Mouse (Mus musculus): Measurements from ENCODE around the gene Pex16. TPM values are rescaled to one million over a fixed set of nuclear protein-coding genes. Genes with fewer than 3 reads are reported as not detected.

The Pex16 gene
- polyA plus RNA-seq, 1 experiment from 2014 or later, result 42.0 TPM

GRCm38 (mm10) chr2:92423156-92423555 is 48.7 kb downstream of the Pex16 start:
- H3K9me3 ChIP-seq (ENCODE audit: control insufficient read depth, low read length), result no peaks in the 10 kb centered on the region
- H3K4me2 ChIP-seq (ENCODE audit: low read length), result no peak overlapping the region
- peaks cover 33% of the 10 kb centered on the region for H3K36me3 ChIP-seq (ENCODE audit: control insufficient read depth, insufficient read depth)
- H3K9ac ChIP-seq (replicated peaks; ENCODE audit: low read depth, low read length), result no peak overlapping the region
- H3K4me1 ChIP-seq (replicated peaks; ENCODE audit: control insufficient read depth, insufficient read depth, low read length), result peaks cover 42% of the 10 kb centered on the region
- WGBS, result 86% methylated on average over 9 of the region's 9 CpGs
- H3K27ac ChIP-seq (ENCODE audit: low read length), result peak overlapping the region; percentile 34; the same call in 1 of the 2 replicates
- H3K27me3 ChIP-seq (replicated peaks; ENCODE audit: control insufficient read depth, insufficient read depth, low read length), result no peaks in the 10 kb centered on the region
- ATAC-seq, result no peak
- no peak overlapping the region for H3K4me3 ChIP-seq (replicated peaks; ENCODE audit: low read length)

- H3K4me1 ChIP-seq (replicated peaks; ENCODE audit: control insufficient read depth, insufficient read depth, low read length), result peaks cover 46% of the 10 kb centered on the region
- H3K4me3 ChIP-seq (replicated peaks; ENCODE audit: low read length), result no peak overlapping the region
- WGBS, result 51% methylated on average over 9 of the region's 9 CpGs
- H3K9me3 ChIP-seq (ENCODE audit: control insufficient read depth, low read length), result no peaks in the 10 kb centered on the region
- H3K36me3 ChIP-seq (ENCODE audit: control insufficient read depth, insufficient read depth), result peaks cover 30% of the 10 kb centered on the region
- peak; percentile 71 for ATAC-seq
- H3K9ac ChIP-seq (replicated peaks; ENCODE audit: low read depth, low read length), result no peak overlapping the region
- H3K27me3 ChIP-seq (replicated peaks; ENCODE audit: control insufficient read depth, insufficient read depth, low read length), result no peaks in the 10 kb centered on the region
- H3K27ac ChIP-seq (ENCODE audit: low read length), result peak overlapping the region; percentile 73
- no peak overlapping the region for H3K4me2 ChIP-seq (ENCODE audit: low read length)
Measured at GRCm38 (mm10) chr2:92423702-92424461, 49.4 kb downstream of the Pex16 start.

- no peak overlapping the region for H3K9ac ChIP-seq (replicated peaks; ENCODE audit: low read depth, low read length)
Measured at GRCm38 (mm10) chr2:92424462-92425308, 50.2 kb downstream of the Pex16 start.

GRCm38 (mm10) chr2:92425366-92425765 is 50.9 kb downstream of the Pex16 start:
- H3K9ac ChIP-seq (replicated peaks; ENCODE audit: low read depth, low read length), result no peak overlapping the region

More at GRCm38 (mm10) chr2:92424462-92425308, 50.2 kb downstream of the Pex16 start:
- no peak overlapping the region for H3K4me2 ChIP-seq (ENCODE audit: low read length)
- peak overlapping the region; percentile 73 for H3K27ac ChIP-seq (ENCODE audit: low read length)
- peak; percentile 78 for ATAC-seq
- H3K27me3 ChIP-seq (replicated peaks; ENCODE audit: control insufficient read depth, insufficient read depth, low read length), result no peaks in the 10 kb centered on the region
- peaks cover 46% of the 10 kb centered on the region for H3K4me1 ChIP-seq (replicated peaks; ENCODE audit: control insufficient read depth, insufficient read depth, low read length)
- no peak overlapping the region for H3K4me3 ChIP-seq (replicated peaks; ENCODE audit: low read length)
- no peaks in the 10 kb centered on the region for H3K9me3 ChIP-seq (ENCODE audit: control insufficient read depth, low read length)
- 40% methylated on average over 9 of the region's 9 CpGs for WGBS
- peaks cover 22% of the 10 kb centered on the region for H3K36me3 ChIP-seq (ENCODE audit: control insufficient read depth, insufficient read depth)

GRCm38 (mm10) chr2:92426426-92426825 is 52.0 kb downstream of the Pex16 start:
- Histone ChIP-seq H3K4me1 (replicated peaks; ENCODE audit: control insufficient read depth, insufficient read depth, low read length) (peaks cover 57% of the 10 kb centered on the region), H3K27ac (ENCODE audit: low read length) (0 out of 2 replicates have a peak overlapping the region, but pooled peaks have one; percentile 20), H3K9me3 (ENCODE audit: control insufficient read depth, low read length) (no peaks in the 10 kb centered on the region), H3K9ac (replicated peaks; ENCODE audit: low read depth, low read length) (no peak overlapping the region), H3K4me3 (replicated peaks; ENCODE audit: low read length) (no peak overlapping the region), H3K27me3 (replicated peaks; ENCODE audit: control insufficient read depth, insufficient read depth, low read length) (no peaks in the 10 kb centered on the region), H3K36me3 (ENCODE audit: control insufficient read depth, insufficient read depth) (peaks cover 13% of the 10 kb centered on the region; the same call in 1 of the 2 replicates), H3K4me2 (ENCODE audit: low read length) (no peak overlapping the region)
- ATAC-seq, result no peak
- WGBS, result 72% methylated on average over 3 of the region's 3 CpGs

More at GRCm38 (mm10) chr2:92425366-92425765, 50.9 kb downstream of the Pex16 start:
- no peak for ATAC-seq
- Histone ChIP-seq H3K27ac (ENCODE audit: low read length) (peak overlapping the region; percentile 51; the same call in 1 of the 2 replicates), H3K27me3 (replicated peaks; ENCODE audit: control insufficient read depth, insufficient read depth, low read length) (no peaks in the 10 kb centered on the region), H3K9me3 (ENCODE audit: control insufficient read depth, low read length) (no peaks in the 10 kb centered on the region), H3K4me2 (ENCODE audit: low read length) (no peak overlapping the region), H3K4me1 (replicated peaks; ENCODE audit: control insufficient read depth, insufficient read depth, low read length) (peaks cover 47% of the 10 kb centered on the region), H3K36me3 (ENCODE audit: control insufficient read depth, insufficient read depth) (peaks cover 21% of the 10 kb centered on the region), H3K4me3 (replicated peaks; ENCODE audit: low read length) (no peak overlapping the region)
- 57% methylated on average over 4 of the region's 4 CpGs for WGBS

- H3K9me3 ChIP-seq (ENCODE audit: control insufficient read depth, low read length), result no peaks in the 10 kb centered on the region
- no peaks in the 10 kb centered on the region for H3K27me3 ChIP-seq (replicated peaks; ENCODE audit: control insufficient read depth, insufficient read depth, low read length)
- H3K9ac ChIP-seq (replicated peaks; ENCODE audit: low read depth, low read length), result no peak overlapping the region
- 33% methylated on average over 6 of the region's 6 CpGs for WGBS
- H3K4me1 ChIP-seq (replicated peaks; ENCODE audit: control insufficient read depth, insufficient read depth, low read length), result peaks cover 72% of the 10 kb centered on the region
- H3K4me3 ChIP-seq (replicated peaks; ENCODE audit: low read length), result no peak overlapping the region
- no peak overlapping the region for H3K4me2 ChIP-seq (ENCODE audit: low read length)
- peaks cover 4% of the 10 kb centered on the region; the same call in 1 of the 2 replicates for H3K36me3 ChIP-seq (ENCODE audit: control insufficient read depth, insufficient read depth)
- 0 out of 2 replicates have a peak overlapping the region, but pooled peaks have one; percentile 9 for H3K27ac ChIP-seq (ENCODE audit: low read length)
- peak; percentile 34 for ATAC-seq
Measured at GRCm38 (mm10) chr2:92427882-92428281, 53.4 kb downstream of the Pex16 start.

- no peak for ATAC-seq
- WGBS, result 89% methylated on average over 2 of the region's 2 CpGs
- Histone ChIP-seq H3K4me3 (replicated peaks; ENCODE audit: low read length) (no peak overlapping the region), H3K36me3 (ENCODE audit: control insufficient read depth, insufficient read depth) (no peaks in the 10 kb centered on the region; the same call in 1 of the 2 replicates), H3K9ac (replicated peaks; ENCODE audit: low read depth, low read length) (no peak overlapping the region), H3K4me1 (replicated peaks; ENCODE audit: control insufficient read depth, insufficient read depth, low read length) (peaks cover 64% of the 10 kb centered on the region), H3K27ac (ENCODE audit: low read length) (no peak overlapping the region), H3K4me2 (ENCODE audit: low read length) (no peak overlapping the region), H3K9me3 (ENCODE audit: control insufficient read depth, low read length) (no peaks in the 10 kb centered on the region), H3K27me3 (replicated peaks; ENCODE audit: control insufficient read depth, insufficient read depth, low read length) (no peaks in the 10 kb centered on the region)
Measured at GRCm38 (mm10) chr2:92430089-92430488, 55.6 kb downstream of the Pex16 start.
